Mouse (Mus musculus): ENCODE measurements around the gene Tbck.

Tbck gene

GRCm38 (mm10) chr3:132683447-132684230 is at the start of gene Tbck:
Tbck (plus strand) TSS chr3:132684144.
- DNase-seq (ENCODE audit: low spot score in 2 of 2) = peak; percentile 90 to 95

- no peak for DNase-seq (ENCODE audit: low spot score in 2 of 2)
Observed at GRCm38 (mm10) chr3:132637080-132637479, 46.9 kb upstream of the Tbck start.

- no peak for DNase-seq (ENCODE audit: low spot score in 2 of 2)
Observed at GRCm38 (mm10) chr3:132644071-132644470, 39.9 kb upstream of the Tbck start.

- no peak for DNase-seq (ENCODE audit: low spot score in 2 of 2)
Observed at GRCm38 (mm10) chr3:132646814-132647213, 37.1 kb upstream of the Tbck start.

- DNase-seq (ENCODE audit: low spot score in 2 of 2) = no peak
Observed at GRCm38 (mm10) chr3:132649368-132649767, 34.6 kb upstream of the Tbck start.

GRCm38 (mm10) chr3:132650191-132650590 is 33.8 kb upstream of the Tbck start:
- DNase-seq (ENCODE audit: low spot score in 2 of 2) = no peak

- DNase-seq (ENCODE audit: low spot score in 2 of 2) = peak; percentile 14 to 71
Observed at GRCm38 (mm10) chr3:132651776-132652175, 32.2 kb upstream of the Tbck start.

- no peak for DNase-seq (ENCODE audit: low spot score in 2 of 2)
Observed at GRCm38 (mm10) chr3:132653959-132654358, 30.0 kb upstream of the Tbck start.

- DNase-seq (ENCODE audit: low spot score in 2 of 2) = no peak
Observed at GRCm38 (mm10) chr3:132655955-132656354, 28.0 kb upstream of the Tbck start.

- no peak for DNase-seq (ENCODE audit: low spot score in 2 of 2)
Observed at GRCm38 (mm10) chr3:132677494-132677893, 6.5 kb upstream of the Tbck start.

GRCm38 (mm10) chr3:132684231-132684928 is 436 bp downstream of the Tbck start, which contains the start of gene Aimp1:
Aimp1 (minus strand) TSS chr3:132684370.
- no peak for DNase-seq (ENCODE audit: low spot score in 2 of 2)

GRCm38 (mm10) chr3:132701368-132701767 is 17.4 kb downstream of the Tbck start:
- DNase-seq (ENCODE audit: low spot score in 2 of 2) = no peak

- no peak for DNase-seq (ENCODE audit: low spot score in 2 of 2)
Observed at GRCm38 (mm10) chr3:132704216-132704615, 20.3 kb downstream of the Tbck start.

- no peak for DNase-seq (ENCODE audit: low spot score in 2 of 2)
Observed at GRCm38 (mm10) chr3:132706977-132707376, 23.0 kb downstream of the Tbck start.

GRCm38 (mm10) chr3:132713913-132714312 is 30.0 kb downstream of the Tbck start:
- no peak for DNase-seq (ENCODE audit: low spot score in 2 of 2)

- DNase-seq (ENCODE audit: low spot score in 2 of 2) = no peak
Observed at GRCm38 (mm10) chr3:132717316-132717715, 33.4 kb downstream of the Tbck start.

- DNase-seq (ENCODE audit: low spot score in 2 of 2) = no peak
Observed at GRCm38 (mm10) chr3:132724326-132724725, 40.4 kb downstream of the Tbck start.

- DNase-seq (ENCODE audit: low spot score in 2 of 2) = no peak
Observed at GRCm38 (mm10) chr3:132744287-132745146, 60.6 kb downstream of the Tbck start.

- peak in 1 of 2 experiments; percentile 33 for DNase-seq (ENCODE audit: low spot score in 2 of 2)
Observed at GRCm38 (mm10) chr3:132747036-132747435, 63.1 kb downstream of the Tbck start.

- DNase-seq (ENCODE audit: low spot score in 2 of 2) = no peak
Observed at GRCm38 (mm10) chr3:132747766-132748165, 63.8 kb downstream of the Tbck start.

GRCm38 (mm10) chr3:132748750-132749149 is 64.8 kb downstream of the Tbck start:
- no peak for DNase-seq (ENCODE audit: low spot score in 2 of 2)

GRCm38 (mm10) chr3:132752772-132753171 is 68.8 kb downstream of the Tbck start:
- DNase-seq (ENCODE audit: low spot score in 2 of 2) = no peak

Measured in heart, adult 9 months (tissue).